In genomic region chr7:80629369-80629768, GRCm38 (mm10) we compare ENCODE assay signal across 8 mouse cellular contexts. TPM values are rescaled to one million over a fixed set of nuclear protein-coding genes. Genes with fewer than 3 reads are reported as not detected.
DNase-seq lines count a peak whose midpoint lies in the region; ATAC-seq and TF ChIP-seq lines count a peak whose summit lies in the region.
"Had no signal": no experiment of that assay in that cellular context is flagged by ENCODE, and none has a peak within 500 bp of the region (broad histone marks: within the 10 kb centered on the region; RNA-seq: fewer than 3 reads in every experiment).

No protein-coding gene starts in this region.

- WGBS in neural tube, embryonic 15.5 days: 74% methylated on average over 12 of the region's 12 CpGs

- H3K4me3 ChIP-seq in embryonic fibroblast, embryonic 13.5 days (ENCODE audit: insufficient read depth, low read length): no peak overlapping the region
- H3K4me3 ChIP-seq in neural tube, embryonic 15.5 days (replicated peaks): no peak overlapping the region
- H3K4me3 ChIP-seq: myocyte had no signal

- no peaks in the 10 kb centered on the region for H3K27me3 ChIP-seq in neural tube, embryonic 15.5 days (replicated peaks)

- peaks cover 5% of the 10 kb centered on the region; the same call in 1 of the 2 replicates for H3K4me1 ChIP-seq in embryonic fibroblast, embryonic 13.5 days (ENCODE audit: control insufficient read depth, insufficient read depth, low read length)
- peaks cover 25% of the 10 kb centered on the region for H3K4me1 ChIP-seq in neural tube, embryonic 15.5 days

- TF ChIP-seq CTCF in embryonic fibroblast, embryonic 13.5 days (IDR thresholded peaks at IDR 0.05; ENCODE audit: borderline replicate concordance, insufficient read depth, low read length): no peak

- TF ChIP-seq POLR2A in embryonic fibroblast, embryonic 13.5 days (IDR thresholded peaks at IDR 0.05; ENCODE audit: low read depth, low read length): no peak

- no peaks in the 10 kb centered on the region for H3K9me3 ChIP-seq in neural tube, embryonic 15.5 days (replicated peaks)

- peak overlapping the region; percentile 36 for H3K27ac ChIP-seq in embryonic fibroblast, embryonic 13.5 days (ENCODE audit: insufficient read depth, low read length)
- H3K27ac ChIP-seq in neural tube, embryonic 15.5 days (replicated peaks): no peak overlapping the region; the same call in 1 of the 2 replicates

- no peaks in the 10 kb centered on the region for H3K36me3 ChIP-seq in neural tube, embryonic 15.5 days

- no peak overlapping the region for H3K9ac ChIP-seq in neural tube, embryonic 15.5 days (replicated peaks)

- H3K4me2 ChIP-seq in neural tube, embryonic 15.5 days: no peak overlapping the region; the same call in 1 of the 2 replicates

- peak; percentile 17; the same call in 1 of the 2 replicates for ATAC-seq in megakaryocyte, adult 5-6 weeks (ENCODE audit: poor library complexity, severe bottlenecking)
- no peak for ATAC-seq in neural tube, embryonic 15.5 days (ENCODE audit: low FRiP score)

- DNase-seq in kidney, adult 11 months: peak; percentile 27
- no peak for DNase-seq in kidney, postnatal 4 days
- DNase-seq in kidney, postnatal 36 days: peak; percentile 40 to 42
- no peak for DNase-seq in frontal cortex, postnatal 36 days (ENCODE audit: low spot score in 2 of 2)

RNA-seq across cellular contexts. Expression of gene Crtc3, which starts 59.3 kb away (rescaled TPM):
- 21.6 and 27.7 TPM in 2 replicates for polyA plus RNA-seq in embryonic fibroblast, embryonic 13.5 days (2011; ENCODE audit: insufficient read length, low read depth, missing spikeins)
- total RNA-seq in megakaryocyte, adult 5-6 weeks (2015): 21.3 and 26.9 TPM in 2 replicates
- total RNA-seq in megakaryocyte, adult 5-6 weeks (2017): 12.5 and 13.0 TPM in 2 replicates
- 18.4 and 20.7 TPM in 2 replicates for polyA plus RNA-seq in neural tube, embryonic 15.5 days (2015; fragmentation: Nextera tagmentation; extraction: Ambion mirVana)

Comparison
In these comparisons a context has a peak if more than half of its experiments do, and no peak if none do; other contexts are left out.
1. DNase-seq: peak in kidney, adult 11 months (single experiment) and kidney, postnatal 36 days (2 of 2); none in kidney, postnatal 4 days (0 of 2) and frontal cortex, postnatal 36 days (0 of 2).